Mouse (Mus musculus): Measurements from ENCODE around the gene Fam229b.

Gene Fam229b

GRCm38 (mm10) chr10:39121412-39121811 lies 12.3 kb downstream of the Fam229b start:
- no peak for DNase-seq

- DNase-seq = no peak
These were observed 24.2 kb downstream of the Fam229b start for GRCm38 (mm10) chr10:39109489-39109874.

- no peak for DNase-seq
These were observed 24.8 kb downstream of the Fam229b start for GRCm38 (mm10) chr10:39108837-39109488.

- DNase-seq = no peak
These were observed 26.8 kb downstream of the Fam229b start for GRCm38 (mm10) chr10:39106935-39107334.

GRCm38 (mm10) chr10:39106413-39106812 lies 27.3 kb downstream of the Fam229b start:
- DNase-seq = no peak

GRCm38 (mm10) chr10:39104803-39105449 lies 28.8 kb downstream of the Fam229b start:
- no peak for DNase-seq

- no peak for DNase-seq
These were observed 35.0 kb downstream of the Fam229b start for GRCm38 (mm10) chr10:39098746-39099145.

- DNase-seq = no peak
These were observed 36.7 kb downstream of the Fam229b start for GRCm38 (mm10) chr10:39096981-39097380.

- no peak for DNase-seq
These were observed 61.7 kb downstream of the Fam229b start for GRCm38 (mm10) chr10:39072048-39072447.
